Mouse (Mus musculus): ENCODE results near the gene Uba52.

GRCm38 (mm10) chr8:70513441-70513840 is 2.8 kb upstream of the Uba52 start:
- TF ChIP-seq CTCF (IDR thresholded peaks at IDR 0.05; ENCODE audit: borderline replicate concordance, insufficient read depth, low read length) (no peak), POLR2A (IDR thresholded peaks at IDR 0.05; ENCODE audit: low read depth, low read length) (no peak)
